Mouse (Mus musculus) intestine, embryonic 14.5 days (tissue): ENCODE data around the gene Pi4k2b. TPM values are rescaled to one million over a fixed set of nuclear protein-coding genes. Genes with fewer than 3 reads are reported as not detected.
"Not testable (repeated sequence)": the region's sequence is repeated elsewhere in the genome, so short reads cannot be mapped to it uniquely, and the experiment has no call there.

Experiments used
- ATAC-seq: fragments of 200-750 bp; cut with Nextera tagmentation; replicated peaks from 2 replicates; pipeline ENCODE4 v1.8.0; 2017; ENCODE audit warnings: low read depth, moderate number of reproducible peaks, moderate TSS enrichment, moderate library complexity; ENCODE audit not compliant: low FRiP score, low TSS enrichment
- DNase-seq: peaks from one replicate; pipeline ENCODE4 v3.0.0-alpha.2; 2018; ENCODE audit warnings: low spot score
- H3K27ac ChIP-seq: fragments of 300-500 bp; sonication (generic); 2 replicates; pipeline ENCODE4 v1.5.1; 2014; ENCODE audit warnings: low read depth, mild to moderate bottlenecking, control low read depth
- H3K27me3 ChIP-seq: fragments of 300-500 bp; sonication (generic); replicated peaks from 2 replicates; pipeline ENCODE4 v1.6.1; 2014; ENCODE audit warnings: low read length, control low read depth; ENCODE audit not compliant: control insufficient read depth, insufficient read depth
- H3K36me3 ChIP-seq: fragments of 300-500 bp; sonication (generic); 2 replicates; pipeline ENCODE4 v1.6.1; 2014; ENCODE audit warnings: low read length, control low read depth; ENCODE audit not compliant: control insufficient read depth, insufficient read depth
- H3K4me1 ChIP-seq: fragments of 300-500 bp; sonication (generic); replicated peaks from 2 replicates; pipeline ENCODE4 v1.6.1; 2014; ENCODE audit warnings: low read length, control low read depth, mixed read lengths; ENCODE audit not compliant: control insufficient read depth, insufficient read depth
- H3K4me2 ChIP-seq: fragments of 300-500 bp; sonication (generic); 2 replicates; pipeline ENCODE4 v1.6.1; 2014; ENCODE audit warnings: low read length
- H3K4me3 ChIP-seq: fragments of 300-500 bp; sonication (generic); 2 replicates; pipeline ENCODE4 v1.5.1; 2014; ENCODE audit warnings: low read depth, low read length, control low read depth, mixed read lengths
- H3K9ac ChIP-seq: fragments of 300-500 bp; sonication (generic); 2 replicates; pipeline ENCODE4 v1.6.1; 2014; ENCODE audit warnings: mild to moderate bottlenecking, low read length
- H3K9me3 ChIP-seq: fragments of 300-500 bp; sonication (generic); 2 replicates; pipeline ENCODE4 v1.6.1; 2016; ENCODE audit warnings: low read length, control low read depth; ENCODE audit not compliant: control insufficient read depth
- WGBS: fragments of 180-500 bp; shearing (Covaris S2); extraction: QIAGEN DNeasy Blood & Tissue Kit; methylation state at CpG from one replicate; pipeline ENCODE4 v1.1.7; 2014; 5-methylcytosine and 5-hydroxymethylcytosine counted together
- polyA plus RNA-seq: library from polyadenylated mRNA; unstranded; fragments of >200 nt; fragmentation: Nextera tagmentation; extraction: Ambion mirVana; gene quantifications from 2 replicates; pipeline ENCODE4 v1.2.1, GENCODE M21; 2014

The Pi4k2b gene
- polyA plus RNA-seq, result 18.8 and 21.5 TPM in 2 replicates

DNA sequence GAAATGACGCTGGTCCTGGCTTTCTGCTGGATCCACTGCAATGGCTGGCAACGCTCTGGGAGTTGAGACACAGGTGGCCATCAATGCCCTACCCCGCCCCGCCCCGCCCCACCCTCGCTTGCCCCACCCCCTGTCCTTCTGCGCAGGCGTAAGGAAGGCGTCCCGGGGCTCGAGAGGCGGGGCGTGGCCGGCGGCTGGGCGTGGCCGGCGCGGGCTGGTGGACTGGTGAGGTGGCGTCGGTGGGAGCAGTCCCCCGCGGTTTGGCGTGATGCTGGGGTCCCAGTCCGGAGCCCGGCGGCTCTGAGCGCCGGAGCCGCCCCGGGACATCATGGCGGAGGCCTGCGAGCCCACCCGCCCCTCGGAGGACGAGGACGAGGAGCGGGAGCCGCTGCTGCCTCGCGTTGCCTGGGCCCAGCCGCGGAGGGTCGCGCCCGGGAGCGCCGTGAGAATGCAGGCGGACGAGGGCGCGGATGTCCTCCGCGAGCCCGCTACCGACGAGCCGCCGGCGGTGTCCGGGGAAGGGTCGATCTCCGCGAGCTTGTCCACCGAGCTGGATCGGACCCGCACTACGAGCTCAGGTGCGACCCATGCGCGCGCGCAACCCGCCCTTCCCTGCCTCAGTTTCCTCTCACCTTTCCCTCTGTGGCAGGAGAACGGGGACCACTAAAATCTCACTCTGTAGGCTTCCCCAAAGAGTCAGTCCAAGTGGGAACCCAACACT lies at the start of gene Pi4k2b:
Gene Pi4k2b, plus strand, starts transcription at position 184 of the 721 bp plus-strand sequence.
- Histone ChIP-seq H3K9me3 (no peaks in the 10 kb centered on the region), H3K4me2 (peak within 1 kb of the TSS; percentile 49), H3K36me3 (no peaks in the 10 kb centered on the region), H3K27ac (peak within 1 kb of the TSS; percentile 79), H3K4me1 (peaks cover 8% of the 10 kb centered on the region), H3K4me3 (peak within 1 kb of the TSS; percentile 49), H3K27me3 (no peaks in the 10 kb centered on the region), H3K9ac (peak within 1 kb of the TSS; percentile 74)
- DNase-seq (peak; percentile 91), ATAC-seq (peak; percentile 92)
- under 1% methylated on average over 41 of the region's 75 CpGs for WGBS

- no peaks in the 10 kb centered on the region for H3K4me1 ChIP-seq
- H3K27ac ChIP-seq, result no peak overlapping the region
- 76% methylated on average over 1 of the region's 1 CpGs for WGBS
- no peak overlapping the region for H3K4me2 ChIP-seq
- no peak for DNase-seq
- H3K9ac ChIP-seq, result no peak overlapping the region
- H3K36me3 ChIP-seq, result no peaks in the 10 kb centered on the region
- no peaks in the 10 kb centered on the region for H3K27me3 ChIP-seq
- H3K9me3 ChIP-seq, result no peaks in the 10 kb centered on the region
- H3K4me3 ChIP-seq, result no peak overlapping the region
- no peak for ATAC-seq
These were observed 44.1 kb upstream of the Pi4k2b start for GRCm38 (mm10) chr5:52697291-52697690.

DNA sequence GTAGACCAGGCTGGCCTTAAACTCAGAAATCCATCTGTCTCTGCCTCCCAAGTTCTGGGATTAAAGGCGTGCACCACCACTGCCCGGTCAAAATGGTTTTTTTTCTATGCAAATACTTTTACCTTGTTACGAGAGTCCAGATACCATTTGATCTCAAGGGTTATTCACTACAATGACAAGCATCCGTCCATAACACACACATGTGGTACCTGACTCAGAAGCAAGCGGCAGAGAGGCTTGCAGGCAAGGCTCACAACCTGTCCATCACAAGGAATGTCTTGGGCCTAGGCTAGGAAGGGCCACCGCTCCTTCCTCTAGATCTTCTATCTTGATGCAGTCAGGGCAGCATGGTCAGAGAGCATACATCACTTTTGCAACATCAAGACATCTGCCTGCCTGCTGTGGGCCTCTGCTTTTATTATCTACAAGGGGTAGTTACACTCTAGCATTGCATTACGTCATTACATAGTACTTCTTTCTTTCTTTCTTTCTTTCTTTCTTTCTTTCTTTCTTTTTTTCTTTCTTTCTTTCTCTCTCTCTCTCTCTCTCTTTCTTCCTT lies 43.4 kb upstream of the Pi4k2b start:
- H3K4me2 ChIP-seq, H3K9ac ChIP-seq, ATAC-seq, H3K9me3 ChIP-seq, DNase-seq, H3K27me3 ChIP-seq, H3K4me3 ChIP-seq, H3K36me3 ChIP-seq, H3K4me1 ChIP-seq, H3K27ac ChIP-seq: not testable (repeated sequence)
- 80% methylated on average over 7 of the region's 7 CpGs for WGBS

- no peak overlapping the region for H3K27ac ChIP-seq
- no peak overlapping the region for H3K4me3 ChIP-seq
- H3K4me2 ChIP-seq, result no peak overlapping the region
- no peaks in the 10 kb centered on the region for H3K9me3 ChIP-seq
- no peak for ATAC-seq
- no peaks in the 10 kb centered on the region for H3K27me3 ChIP-seq
- DNase-seq, result no peak
- no peaks in the 10 kb centered on the region for H3K4me1 ChIP-seq
- 75% methylated on average over 4 of the region's 4 CpGs for WGBS
- no peaks in the 10 kb centered on the region for H3K36me3 ChIP-seq
- no peak overlapping the region for H3K9ac ChIP-seq
These were observed 36.8 kb upstream of the Pi4k2b start for GRCm38 (mm10) chr5:52704562-52704961.

GRCm38 (mm10) chr5:52712704-52713103 lies 28.7 kb upstream of the Pi4k2b start:
- H3K9me3 ChIP-seq, result no peaks in the 10 kb centered on the region
- no peak overlapping the region for H3K4me3 ChIP-seq
- no peaks in the 10 kb centered on the region for H3K4me1 ChIP-seq
- H3K36me3 ChIP-seq, result no peaks in the 10 kb centered on the region
- no peaks in the 10 kb centered on the region for H3K27me3 ChIP-seq
- DNase-seq (no peak), ATAC-seq (no peak)
- H3K4me2 ChIP-seq, result no peak overlapping the region
- H3K9ac ChIP-seq, result no peak overlapping the region
- no peak overlapping the region for H3K27ac ChIP-seq

DNA sequence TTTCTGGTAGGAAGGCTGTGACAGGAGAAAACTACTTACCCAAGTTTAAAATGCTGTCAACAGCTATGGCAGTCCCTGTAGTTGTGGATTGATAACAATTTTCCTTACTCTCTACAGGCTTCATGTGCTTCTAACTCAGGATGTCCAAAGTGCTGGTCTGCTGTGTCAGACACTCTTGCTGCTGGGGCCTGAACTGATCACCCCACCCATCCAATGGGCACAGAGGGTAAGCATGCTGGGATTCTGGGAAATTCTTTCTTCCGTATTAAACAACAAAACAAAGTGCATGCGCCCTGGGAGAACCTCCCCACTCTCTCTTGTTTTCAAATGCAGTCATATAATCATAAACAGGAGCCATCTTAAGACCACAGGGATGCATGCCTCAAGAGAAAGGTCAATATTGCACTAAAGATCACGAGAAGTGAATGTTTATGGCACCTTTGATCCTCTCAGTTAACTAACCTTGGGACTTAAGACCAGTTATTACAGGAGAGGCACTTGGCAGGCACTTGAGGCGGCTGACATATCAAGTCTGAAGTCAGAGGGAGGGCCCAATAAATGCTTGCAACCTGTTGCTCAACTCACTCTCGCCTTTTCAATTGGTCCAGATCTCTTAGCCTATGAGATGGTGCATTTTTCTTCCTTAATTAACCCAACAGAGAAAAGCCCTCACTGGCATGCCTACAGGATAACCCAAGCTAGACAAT lies 24.5 kb upstream of the Pi4k2b start:
- WGBS, result 65% methylated on average over 5 of the region's 5 CpGs
- no peaks in the 10 kb centered on the region for H3K27me3 ChIP-seq
- no peaks in the 10 kb centered on the region for H3K36me3 ChIP-seq
- H3K4me2 ChIP-seq, result no peak overlapping the region
- H3K9me3 ChIP-seq, result no peaks in the 10 kb centered on the region
- H3K9ac ChIP-seq, result no peak overlapping the region
- H3K4me1 ChIP-seq, result no peaks in the 10 kb centered on the region
- DNase-seq (no peak), ATAC-seq (peak; percentile 58; the same call in 1 of the 2 replicates)
- no peak overlapping the region for H3K27ac ChIP-seq
- no peak overlapping the region for H3K4me3 ChIP-seq

DNA sequence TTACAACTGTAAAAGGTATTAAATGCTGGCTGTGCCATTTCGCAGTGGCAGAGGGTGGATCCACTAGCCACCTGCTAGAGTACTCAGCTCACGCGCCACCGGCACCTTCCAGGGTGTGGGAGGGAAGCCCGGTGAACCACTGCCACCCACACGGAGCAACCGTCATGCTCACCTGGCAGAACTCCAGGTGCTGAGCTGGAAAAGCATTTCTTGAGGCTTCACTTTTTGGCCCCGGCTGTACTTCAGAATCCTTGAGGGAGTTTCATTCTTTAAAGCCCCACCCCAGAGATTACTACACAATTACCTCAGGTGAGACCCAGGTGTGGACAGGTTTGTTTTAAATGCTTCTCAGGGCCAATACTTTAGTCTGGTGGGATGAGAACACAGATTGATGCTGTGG lies 20.4 kb upstream of the Pi4k2b start:
- no peak overlapping the region for H3K27ac ChIP-seq
- ATAC-seq, result no peak
- H3K9me3 ChIP-seq, result no peaks in the 10 kb centered on the region
- H3K36me3 ChIP-seq, result no peaks in the 10 kb centered on the region
- H3K4me1 ChIP-seq, result no peaks in the 10 kb centered on the region
- 84% methylated on average over 8 of the region's 8 CpGs for WGBS
- H3K27me3 ChIP-seq, result no peaks in the 10 kb centered on the region
- no peak overlapping the region for H3K4me2 ChIP-seq
- no peak for DNase-seq
- H3K9ac ChIP-seq, result no peak overlapping the region
- no peak overlapping the region for H3K4me3 ChIP-seq

DNA sequence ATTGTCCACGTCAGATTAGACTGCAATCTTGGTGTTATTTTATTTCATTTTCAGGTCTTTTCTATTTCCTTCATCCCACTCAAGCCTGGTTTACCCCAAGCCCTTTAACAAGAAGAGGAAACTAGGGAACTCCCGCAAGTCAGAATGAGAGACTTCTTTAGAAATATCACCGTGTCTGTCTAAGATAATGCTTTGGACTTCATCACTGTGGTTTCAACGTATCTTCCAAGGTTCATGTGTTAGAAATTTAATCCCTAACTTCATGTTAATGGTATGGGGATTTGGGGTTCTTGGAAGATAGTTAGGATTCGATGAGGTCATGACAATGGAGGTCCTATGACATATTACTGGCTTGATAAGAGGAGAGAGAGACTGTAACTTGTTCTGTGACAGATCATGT lies 13.6 kb upstream of the Pi4k2b start:
- Histone ChIP-seq H3K4me2 (no peak overlapping the region), H3K27ac (no peak overlapping the region), H3K9ac (no peak overlapping the region), H3K4me3 (no peak overlapping the region), H3K36me3 (no peaks in the 10 kb centered on the region), H3K27me3 (no peaks in the 10 kb centered on the region), H3K9me3 (no peaks in the 10 kb centered on the region), H3K4me1 (no peaks in the 10 kb centered on the region)
- ATAC-seq (no peak), DNase-seq (no peak)
- WGBS, result 84% methylated on average over 5 of the region's 5 CpGs
